ENCODE assay signal across 19 mouse cellular contexts in genomic region chr2:122362622-122363523, GRCm38 (mm10). TPM values are rescaled to one million over a fixed set of nuclear protein-coding genes. Genes with fewer than 3 reads are reported as not detected.
DNase-seq lines count a peak whose midpoint lies in the region; TF ChIP-seq lines count a peak whose summit lies in the region.
"Had no signal": no experiment of that assay in that cellular context is flagged by ENCODE, and none has a peak within 500 bp of the region (broad histone marks: within the 10 kb centered on the region; RNA-seq: fewer than 3 reads in every experiment).

No protein-coding gene starts in this region.

- no peak overlapping the region for H3K4me3 ChIP-seq in layer of hippocampus, adult 2 months
- no peak overlapping the region for H3K4me3 ChIP-seq in MEL (ENCODE audit: control insufficient read depth in 1 of 2, insufficient read depth in 1 of 2, low read depth in 2 of 2, low read length in 2 of 2)
- H3K4me3 ChIP-seq: embryonic facial prominence, embryonic 12.5 days; limb, embryonic 10.5 days had no signal

- no peaks in the 10 kb centered on the region for H3K79me2 ChIP-seq in MEL (ENCODE audit: control insufficient read depth, insufficient read depth, low read length, poor library complexity)

- peaks cover 0 to 16% of the 10 kb centered on the region in 2 experiments; a peak in 2 of 4 replicates for H3K36me3 ChIP-seq in MEL (ENCODE audit: control insufficient read depth in 1 of 2, insufficient read depth in 2 of 2, low read length in 2 of 2)

- TF ChIP-seq EP300 in MEL (IDR thresholded peaks at IDR 0.05; ENCODE audit: low read depth in 1 of 2, low read length in 2 of 2), result no peak

- H3K9ac ChIP-seq in MEL (ENCODE audit: control insufficient read depth, low read depth, low read length, poor library complexity, severe bottlenecking), result no peak overlapping the region

- H3K27ac ChIP-seq in layer of hippocampus, adult 2 months, result no peak overlapping the region
- H3K27ac ChIP-seq in MEL (ENCODE audit: control insufficient read depth, low read depth, low read length), result no peak overlapping the region
- H3K27ac ChIP-seq: embryonic facial prominence, embryonic 12.5 days; limb, embryonic 10.5 days had no signal

- DNase-seq in cerebellum, adult 11-12 months, result peak; percentile 53
- no peak for DNase-seq in cerebellum, adult 11 months
- no peak for DNase-seq in layer of hippocampus, adult 2 months (ENCODE audit: low spot score in 2 of 2)
- DNase-seq in layer of hippocampus, adult 8-10 months (ENCODE audit: low spot score in 2 of 2), result no peak
- no peak for DNase-seq in MEL (ENCODE audit: low read depth, low spot score)
- DNase-seq in cerebellum, postnatal 36 days, result peak; percentile 29 to 35
- no peak for DNase-seq in embryo, embryonic 11 days
- no peak for DNase-seq in gastrocnemius, postnatal 25 days
- DNase-seq: heart, adult 11 months; kidney, postnatal 10 days; lung, adult 2 months; right cerebral cortex, postnatal 25 days had no signal

- TF ChIP-seq RAD21 in MEL (IDR thresholded peaks at IDR 0.05; ENCODE audit: low read depth, low read length), result no peak

- H3K27me3 ChIP-seq in MEL (ENCODE audit: control insufficient read depth in 1 of 2, insufficient read depth in 2 of 2, low read length in 2 of 2), result no peaks in the 10 kb centered on the region
- H3K27me3 ChIP-seq: embryonic facial prominence, embryonic 12.5 days had no signal

- peak; percentile 63 for TF ChIP-seq CTCF in layer of hippocampus, adult 2 months (conservative IDR thresholded peaks at IDR 0.05)
- TF ChIP-seq CTCF in MEL (IDR thresholded peaks at IDR 0.05 in 2 of 3, conservative IDR thresholded peaks at IDR 0.05 in 1 of 3; ENCODE audit: control insufficient read depth in 1 of 3, insufficient read depth in 1 of 3, low read depth in 2 of 3, low read length in 3 of 3, poor library complexity in 1 of 3, severe bottlenecking in 1 of 3), result peak; percentile 18 to 44 (median 39)

- H3K9me3 ChIP-seq in MEL (replicated peaks; ENCODE audit: insufficient read depth, low read length), result no peaks in the 10 kb centered on the region
- H3K9me3 ChIP-seq: embryonic facial prominence, embryonic 12.5 days; limb, embryonic 10.5 days; megakaryocyte, embryonic 14.5 days had no signal

- no peak for TF ChIP-seq POLR2A in MEL (IDR thresholded peaks at IDR 0.05; ENCODE audit: control insufficient read depth in 1 of 2, insufficient read depth in 1 of 2, low read depth in 1 of 2, low read length in 2 of 2, poor library complexity in 1 of 2)

- H3K4me1 ChIP-seq in MEL (ENCODE audit: control insufficient read depth in 1 of 2, insufficient read depth in 2 of 2, low read length in 2 of 2), result peaks cover 7 to 18% of the 10 kb centered on the region in 2 experiments

TF ChIP-seq in MEL, 35 proteins besides CTCF, POLR2A, EP300 and RAD21:
- TF ChIP-seq CHD2 (IDR thresholded peaks at IDR 0.05; ENCODE audit: low read length) (no peak), E2F4 (IDR thresholded peaks at IDR 0.05; ENCODE audit: borderline replicate concordance, low read depth, low read length) (no peak), MAX (IDR thresholded peaks at IDR 0.05; ENCODE audit: low read length) (no peak), ZKSCAN1 (IDR thresholded peaks at IDR 0.05; ENCODE audit: low read depth, low read length) (no peak)

RNA-seq across cellular contexts. Expression of gene Shf, which starts 6.1 kb away (rescaled TPM):
- 10 to 100 TPM; 61.7 to 62.6 TPM for total RNA-seq in layer of hippocampus, adult 2 months (2021)
- 10 to 100 TPM; 56.6 to 66.5 (median 61.5) TPM for total RNA-seq in layer of hippocampus, adult 8-10 months (2022)
- total RNA-seq in MEL (2012; rRNA removed), result 3.6 and 4.3 TPM in 2 replicates
- 1 to 10 TPM in 1 of 2 experiments, not detected in 1; 9.7 TPM for polyA plus RNA-seq in MEL (2012; ENCODE audit: insufficient read depth in 1 of 2, insufficient read length in 2 of 2, low read depth in 1 of 2, low replicate concordance in 2 of 2, missing spikeins in 1 of 2)
- 1 to 10 TPM; 2.0 to 2.7 TPM for total RNA-seq in gastrocnemius, postnatal 25 days (2021)

RNA-seq across cellular contexts. Expression of gene Duox1, which starts 47.4 kb away (rescaled TPM):
- not detected for total RNA-seq in layer of hippocampus, adult 2 months (2021)
- not detected for total RNA-seq in layer of hippocampus, adult 8-10 months (2022)
- not detected in 2 replicates for total RNA-seq in MEL (2012; rRNA removed)
- under 1 TPM in 1 of 2 experiments, not detected in 1; 0.01 TPM for polyA plus RNA-seq in MEL (2012; ENCODE audit: insufficient read depth in 1 of 2, insufficient read length in 2 of 2, low read depth in 1 of 2, low replicate concordance in 2 of 2, missing spikeins in 1 of 2)
- under 1 TPM; 0.46 to 0.72 TPM for total RNA-seq in gastrocnemius, postnatal 25 days (2021)
- total RNA-seq: CH12.LX had no signal
- polyA plus RNA-seq: heart, postnatal 0 days had no signal

RNA-seq across cellular contexts. Expression of gene Duoxa1, which starts 49.3 kb away (rescaled TPM):
- not detected for total RNA-seq in layer of hippocampus, adult 2 months (2021)
- not detected for total RNA-seq in layer of hippocampus, adult 8-10 months (2022)
- not detected in 2 replicates for total RNA-seq in MEL (2012; rRNA removed)
- polyA plus RNA-seq in MEL (2012; ENCODE audit: insufficient read depth in 1 of 2, insufficient read length in 2 of 2, low read depth in 1 of 2, low replicate concordance in 2 of 2, missing spikeins in 1 of 2), result not detected
- total RNA-seq in gastrocnemius, postnatal 25 days (2021), result 1 to 10 TPM in 1 of 2 experiments, under 1 TPM in 1; 0.95 to 1.1 TPM
- total RNA-seq: adrenal gland, adult 18-20 months; CH12.LX; layer of hippocampus, postnatal 10 days had no signal
- polyA plus RNA-seq: heart, postnatal 0 days had no signal

Comparison
In these comparisons a context has a peak if more than half of its experiments do, and no peak if none do; other contexts are left out.
1. DNase-seq: peak in cerebellum, adult 11-12 months (single experiment) and cerebellum, postnatal 36 days (2 of 2); none in cerebellum, adult 11 months (single experiment), layer of hippocampus, adult 2 months (0 of 2), layer of hippocampus, adult 8-10 months (0 of 2), MEL (single experiment), embryo, embryonic 11 days (single experiment) and gastrocnemius, postnatal 25 days (single experiment).
2. RNA of gene Shf, which starts 6.1 kb away (total RNA-seq): 56.6 to 66.5 TPM in layer of hippocampus, adult 8-10 months and 61.7 to 62.6 TPM in layer of hippocampus, adult 2 months; 3.6 to 4.3 TPM in MEL and 2.0 to 2.7 TPM in gastrocnemius, postnatal 25 days; every median in the first group is over 10 times any median in the second.